Mouse (Mus musculus) heart, embryonic 13.5 days (tissue): ENCODE data around the gene Cep112. TPM values are rescaled to one million over a fixed set of nuclear protein-coding genes. Genes with fewer than 3 reads are reported as not detected.

ENCODE experiments used
- ATAC-seq: fragments of 200-750 bp; cut with Nextera tagmentation; 2 replicates; pipeline ENCODE4 v1.8.0; 2017; ENCODE audit warnings: moderate TSS enrichment; ENCODE audit not compliant: insufficient number of reproducible peaks, low FRiP score, low TSS enrichment; ENCODE audit errors: extremely low read depth
- H3K27ac ChIP-seq: fragments of 300-500 bp; sonication (generic); replicated peaks from 2 replicates; pipeline ENCODE4 v1.5.1; 2015; ENCODE audit warnings: moderate library complexity, mild to moderate bottlenecking, inconsistent platforms
- H3K27me3 ChIP-seq: fragments of 300-500 bp; sonication (generic); replicated peaks from 2 replicates; pipeline ENCODE4 v1.6.1; 2015; ENCODE audit warnings: mild to moderate bottlenecking, inconsistent platforms
- H3K36me3 ChIP-seq: fragments of 300-500 bp; sonication (generic); 2 replicates; pipeline ENCODE4 v1.6.1; 2015; ENCODE audit warnings: mild to moderate bottlenecking, inconsistent platforms
- H3K4me1 ChIP-seq: fragments of 300-500 bp; sonication (generic); 2 replicates; pipeline ENCODE4 v1.6.1; 2015; ENCODE audit warnings: inconsistent platforms
- H3K4me2 ChIP-seq: fragments of 300-500 bp; sonication (generic); 2 replicates; pipeline ENCODE4 v1.6.1; 2015; ENCODE audit warnings: inconsistent platforms, mild to moderate bottlenecking, moderate library complexity
- H3K4me3 ChIP-seq: fragments of 300-500 bp; sonication (generic); 2 replicates; pipeline ENCODE4 v1.5.1; 2015; ENCODE audit warnings: moderate library complexity, mild to moderate bottlenecking, inconsistent platforms
- H3K9ac ChIP-seq: fragments of 300-500 bp; sonication (generic); 2 replicates; pipeline ENCODE4 v1.6.1; 2015; ENCODE audit warnings: inconsistent platforms, mild to moderate bottlenecking, moderate library complexity
- H3K9me3 ChIP-seq: fragments of 300-500 bp; sonication (generic); 2 replicates; pipeline ENCODE4 v1.6.1; 2016; ENCODE audit warnings: inconsistent platforms
- WGBS: fragments of 180-500 bp; shearing (Covaris S2); methylation state at CpG from one replicate; pipeline ENCODE4 v1.1.7; 2015; ENCODE audit warnings: mixed read lengths; 5-methylcytosine and 5-hydroxymethylcytosine counted together
- polyA plus RNA-seq: library from polyadenylated mRNA; unstranded; fragments of >200 nt; fragmentation: Nextera tagmentation; extraction: Ambion mirVana; gene quantifications from 2 replicates; pipeline ENCODE4 v1.2.1, GENCODE M21; 2015

Gene Cep112
- polyA plus RNA-seq, 1 experiment from 2014 or later = 6.9 TPM

GRCm38 (mm10) chr11:108898063-108898462 lies 473.1 kb downstream of the Cep112 start:
- Histone ChIP-seq H3K9ac (no peak overlapping the region), H3K9me3 (no peaks in the 10 kb centered on the region), H3K27ac (no peak overlapping the region), H3K27me3 (peaks cover 40% of the 10 kb centered on the region), H3K36me3 (no peaks in the 10 kb centered on the region), H3K4me3 (no peak overlapping the region), H3K4me1 (peaks cover 24% of the 10 kb centered on the region), H3K4me2 (no peak overlapping the region)
- WGBS = 55% methylated on average over 9 of the region's 9 CpGs
- no peak for ATAC-seq

DNA sequence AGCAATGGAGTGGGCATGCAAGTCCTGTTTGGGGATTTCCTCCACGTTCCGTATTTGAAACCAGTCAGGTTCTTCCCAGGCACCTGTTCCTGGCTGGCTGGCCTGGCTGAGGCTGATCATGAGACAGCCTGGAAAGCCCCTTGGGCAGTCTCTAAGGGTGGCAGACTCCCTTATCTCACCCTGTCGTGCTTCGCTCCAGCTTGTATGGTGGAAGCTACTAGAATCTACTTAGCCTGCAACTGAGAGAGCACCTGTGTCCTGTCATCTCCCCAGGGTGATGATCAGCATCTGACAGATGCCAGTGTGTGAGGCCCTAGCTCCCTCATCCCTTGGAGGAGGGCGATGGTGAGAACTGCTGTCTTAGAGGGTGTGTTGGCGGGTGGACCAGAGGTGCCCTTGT lies 473.5 kb downstream of the Cep112 start:
- H3K36me3 ChIP-seq = no peaks in the 10 kb centered on the region
- H3K4me1 ChIP-seq = peaks cover 24% of the 10 kb centered on the region
- no peak overlapping the region for H3K27ac ChIP-seq
- no peak for ATAC-seq
- no peak overlapping the region for H3K4me3 ChIP-seq
- WGBS = 43% methylated on average over 6 of the region's 6 CpGs
- H3K27me3 ChIP-seq = peaks cover 36% of the 10 kb centered on the region
- no peaks in the 10 kb centered on the region for H3K9me3 ChIP-seq
- H3K9ac ChIP-seq = no peak overlapping the region
- no peak overlapping the region for H3K4me2 ChIP-seq

DNA sequence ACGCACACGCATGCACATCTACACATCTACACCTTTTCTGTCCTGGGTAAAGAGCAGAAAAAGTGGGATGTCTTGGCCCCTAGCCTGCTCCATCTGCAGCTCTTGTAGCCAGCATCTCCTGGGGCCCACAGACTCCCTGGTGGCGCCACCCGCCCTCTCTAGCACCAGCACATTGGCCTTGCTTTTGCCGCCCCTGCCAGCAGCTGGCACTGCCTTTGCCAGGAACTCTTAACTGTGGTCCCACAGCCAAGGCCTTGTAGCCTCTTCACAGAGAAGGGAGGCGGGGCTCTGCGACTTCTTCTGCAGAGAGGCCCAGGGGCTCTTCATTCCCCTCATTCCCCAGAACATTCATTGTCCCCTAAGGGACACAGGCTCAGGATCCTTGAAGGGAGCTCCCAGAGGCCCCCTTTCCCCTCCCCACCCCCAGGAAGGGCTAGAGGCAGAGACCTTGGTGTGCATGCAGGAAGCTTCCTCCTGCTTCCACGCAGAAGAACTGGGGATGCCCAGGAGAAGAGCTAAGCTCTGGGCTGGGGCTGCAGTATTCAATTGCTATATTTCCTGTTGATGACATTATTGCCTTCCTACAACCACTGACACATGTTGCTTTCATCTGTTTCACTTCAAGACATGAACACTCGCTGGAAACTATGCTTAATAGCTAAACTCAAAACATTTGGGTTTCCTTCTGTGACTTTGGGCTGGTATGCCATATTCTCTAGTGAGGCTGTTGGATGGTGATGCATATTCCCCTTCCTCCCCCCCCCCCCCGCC lies 475.9 kb downstream of the Cep112 start:
- Histone ChIP-seq H3K4me1 (peaks cover 20% of the 10 kb centered on the region), H3K9me3 (no peaks in the 10 kb centered on the region), H3K4me3 (no peak overlapping the region), H3K27ac (no peak overlapping the region), H3K4me2 (no peak overlapping the region), H3K36me3 (no peaks in the 10 kb centered on the region), H3K27me3 (peaks cover 30% of the 10 kb centered on the region), H3K9ac (no peak overlapping the region)
- 77% methylated on average over 10 of the region's 10 CpGs for WGBS
- no peak for ATAC-seq

DNA sequence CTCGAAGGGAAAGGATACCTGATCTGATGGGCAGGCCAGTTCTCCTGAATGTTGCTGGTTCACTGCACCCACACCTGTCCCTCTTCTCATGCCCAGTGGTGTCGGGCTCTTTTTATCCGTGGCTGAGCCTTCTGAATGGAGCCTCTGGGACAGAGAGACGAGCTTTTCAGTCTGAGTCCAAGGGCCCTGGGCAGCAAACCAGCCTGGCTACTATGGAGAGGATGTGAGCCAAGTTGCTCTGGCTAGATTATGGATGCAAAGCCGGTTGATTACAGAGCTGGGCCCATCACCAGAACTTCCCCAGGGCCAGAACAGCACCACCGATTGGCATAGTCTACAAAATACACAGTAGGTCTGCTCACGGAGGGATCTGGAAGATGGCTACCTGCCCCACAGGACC lies 476.7 kb downstream of the Cep112 start:
- 73% methylated on average over 7 of the region's 7 CpGs for WGBS
- Histone ChIP-seq H3K27ac (no peak overlapping the region), H3K36me3 (no peaks in the 10 kb centered on the region), H3K9ac (no peak overlapping the region), H3K9me3 (no peaks in the 10 kb centered on the region), H3K4me3 (no peak overlapping the region), H3K4me2 (no peak overlapping the region), H3K27me3 (peaks cover 29% of the 10 kb centered on the region), H3K4me1 (peaks cover 22% of the 10 kb centered on the region)
- ATAC-seq = no peak

DNA sequence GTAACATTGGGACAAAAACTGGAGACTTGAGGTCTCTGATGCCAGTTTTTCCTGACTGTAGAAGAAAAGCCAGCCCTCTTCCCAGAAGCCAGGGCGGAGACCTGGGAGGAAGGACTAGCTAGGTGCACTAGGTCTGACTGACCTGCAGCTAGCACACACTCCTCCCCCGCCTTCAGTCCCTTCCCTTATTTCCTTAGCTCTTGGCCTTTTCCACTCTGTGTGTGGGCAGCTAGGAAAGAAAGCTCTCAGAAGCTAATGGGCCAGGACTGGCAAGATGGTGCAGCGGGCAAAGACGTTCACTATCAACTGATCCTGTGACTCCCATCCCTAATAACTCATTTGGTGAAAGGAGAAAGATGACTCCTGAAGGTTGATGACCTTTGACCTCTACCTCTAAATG lies 477.3 kb downstream of the Cep112 start:
- peaks cover 26% of the 10 kb centered on the region for H3K4me1 ChIP-seq
- ATAC-seq = no peak

GRCm38 (mm10) chr11:108906590-108907254 lies 481.7 kb downstream of the Cep112 start:
- WGBS = 46% methylated on average over 7 of the region's 7 CpGs
- Histone ChIP-seq H3K9me3 (no peaks in the 10 kb centered on the region), H3K4me2 (no peak overlapping the region), H3K36me3 (no peaks in the 10 kb centered on the region), H3K9ac (no peak overlapping the region), H3K4me3 (no peak overlapping the region), H3K27ac (no peak overlapping the region), H3K4me1 (peaks cover 32% of the 10 kb centered on the region), H3K27me3 (peaks cover 31% of the 10 kb centered on the region)
- ATAC-seq = no peak

More for the DNA sequence above, 477.3 kb downstream of the Cep112 start:
- no peak overlapping the region for H3K4me3 ChIP-seq
- H3K27ac ChIP-seq = no peak overlapping the region
- no peak overlapping the region for H3K4me2 ChIP-seq
- 74% methylated on average over 4 of the region's 4 CpGs for WGBS
- H3K9ac ChIP-seq = no peak overlapping the region
- peaks cover 25% of the 10 kb centered on the region for H3K27me3 ChIP-seq
- no peaks in the 10 kb centered on the region for H3K36me3 ChIP-seq
- H3K9me3 ChIP-seq = no peaks in the 10 kb centered on the region

DNA sequence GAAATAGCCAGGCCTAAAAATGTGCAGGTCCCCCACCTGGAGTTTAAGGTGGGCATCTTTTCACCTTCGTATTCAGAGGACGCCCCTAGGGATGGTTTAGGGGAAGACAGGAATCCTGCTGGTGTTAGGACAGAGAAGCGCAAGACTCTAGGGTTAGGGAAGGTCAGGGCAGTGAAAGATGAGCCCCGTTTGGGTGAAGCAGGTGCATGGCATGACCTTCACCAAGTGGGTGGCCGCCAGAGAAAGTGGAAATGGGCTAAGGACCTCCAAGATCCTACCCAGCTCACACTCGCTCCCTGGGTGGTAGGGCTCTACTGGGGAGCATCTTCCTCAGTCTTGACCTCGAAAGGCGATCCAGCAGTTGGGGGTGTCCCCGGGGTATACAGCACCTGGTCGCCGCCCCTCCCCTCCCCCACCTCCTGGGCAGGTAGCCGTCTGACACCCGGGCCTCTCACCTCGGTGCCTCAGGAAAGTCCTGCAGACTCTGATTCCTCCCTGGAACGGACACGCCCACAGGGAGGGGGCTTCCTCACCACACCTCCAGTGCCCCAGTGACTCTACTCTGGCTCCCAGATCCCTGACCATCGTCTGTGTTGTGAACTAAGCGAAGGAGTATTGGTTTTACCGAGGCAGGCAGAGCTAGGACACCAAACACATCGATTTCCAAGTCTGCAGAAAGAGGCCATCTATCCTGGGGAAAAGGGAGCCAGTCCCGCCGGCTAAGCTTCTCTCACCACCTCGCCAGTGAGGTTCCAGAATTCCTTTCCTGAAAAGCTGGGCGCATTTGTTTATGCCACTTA lies 484.6 kb downstream of the Cep112 start:
- ATAC-seq = peak; percentile 51
- WGBS = 5% methylated on average over 24 of the region's 24 CpGs
- H3K4me2 ChIP-seq = peak overlapping the region; percentile 66
- H3K27me3 ChIP-seq = peaks cover 32% of the 10 kb centered on the region
- peaks cover 2% of the 10 kb centered on the region; the same call in 1 of the 2 replicates for H3K9me3 ChIP-seq
- H3K27ac ChIP-seq = no peak overlapping the region
- peak overlapping the region; percentile 38 for H3K9ac ChIP-seq
- H3K4me3 ChIP-seq = peak overlapping the region; percentile 28
- no peaks in the 10 kb centered on the region for H3K36me3 ChIP-seq
- H3K4me1 ChIP-seq = peaks cover 27% of the 10 kb centered on the region

Other genes with a start within 250 kb of the Cep112 start
- gene Apoh, start 81.8 kb upstream of the Cep112 start, polyA plus RNA-seq = 1.4 and 4.7 TPM in 2 replicates
- 12.0 and 12.9 TPM in 2 replicates for gene Prkca, start 81.3 kb upstream of the Cep112 start, polyA plus RNA-seq